Mouse (Mus musculus) heart, embryonic 14.5 days (tissue): ENCODE results near the gene Tnpo3. TPM values are rescaled to one million over a fixed set of nuclear protein-coding genes. Genes with fewer than 3 reads are reported as not detected.

Source experiments
- ATAC-seq: fragments of 200-750 bp; cut with Nextera tagmentation; 2 replicates; pipeline ENCODE4 v1.8.0; 2017; ENCODE audit warnings: low read depth, moderate TSS enrichment; ENCODE audit not compliant: insufficient number of reproducible peaks, insufficient read depth, low FRiP score
- H3K27ac ChIP-seq, 2 experiments: fragments of 200-500 bp in 1 of 2; fragments of 300-500 bp in 1 of 2; sonication (generic) in 1 of 2; replicated peaks in 1 of 2; 2 replicates each; pipeline ENCODE4 v1.5.1; 2012 to 2014; ENCODE audit warnings: low read depth in 2 of 2, low read length in 2 of 2, control low read depth in 1 of 2, mild to moderate bottlenecking in 1 of 2, mixed read lengths in 1 of 2; ENCODE audit not compliant: control insufficient read depth in 1 of 2, insufficient read depth in 1 of 2
- H3K27me3 ChIP-seq: fragments of 300-500 bp; sonication (generic); 2 replicates; pipeline ENCODE4 v1.6.1; 2014; ENCODE audit warnings: mild to moderate bottlenecking, low read length, control low read depth; ENCODE audit not compliant: control insufficient read depth, insufficient read depth
- H3K36me3 ChIP-seq: fragments of 300-500 bp; sonication (generic); 2 replicates; pipeline ENCODE4 v1.6.1; 2014; ENCODE audit warnings: mild to moderate bottlenecking, control low read depth, low read length, mixed read lengths; ENCODE audit not compliant: control insufficient read depth, insufficient read depth
- H3K4me1 ChIP-seq, 2 experiments: fragments of 200-500 bp in 1 of 2; fragments of 300-500 bp in 1 of 2; sonication (generic) in 1 of 2; 2 replicates each; pipeline ENCODE4 v1.6.1; 2012 to 2014; ENCODE audit warnings: low read length in 2 of 2, control low read depth in 1 of 2, mixed read lengths in 1 of 2; ENCODE audit not compliant: control insufficient read depth in 2 of 2, insufficient read depth in 2 of 2
- H3K4me2 ChIP-seq: fragments of 300-500 bp; sonication (generic); 2 replicates; pipeline ENCODE4 v1.6.1; 2014; ENCODE audit warnings: mild to moderate bottlenecking, low read length
- H3K4me3 ChIP-seq, 2 experiments: fragments of 200-500 bp in 1 of 2; fragments of 300-500 bp in 1 of 2; sonication (generic) in 1 of 2; 2 replicates each; pipeline ENCODE4 v1.5.1; 2012 to 2014; ENCODE audit warnings: low read length in 2 of 2, mild to moderate bottlenecking in 2 of 2, control low read depth in 1 of 2, low read depth in 1 of 2, moderate library complexity in 1 of 2; ENCODE audit not compliant: control insufficient read depth in 1 of 2, insufficient read depth in 1 of 2
- H3K9ac ChIP-seq: fragments of 300-500 bp; sonication (generic); 2 replicates; pipeline ENCODE4 v1.6.1; 2014; ENCODE audit warnings: mild to moderate bottlenecking, low read length
- H3K9me3 ChIP-seq: fragments of 300-500 bp; sonication (generic); 2 replicates; pipeline ENCODE4 v1.6.1; 2016; ENCODE audit warnings: low read length, control low read depth; ENCODE audit not compliant: control insufficient read depth
- WGBS: fragments of 180-500 bp; shearing (Covaris S2); extraction: QIAGEN DNeasy Blood & Tissue Kit; methylation state at CpG from one replicate; pipeline ENCODE4 v1.1.7; 2014; 5-methylcytosine and 5-hydroxymethylcytosine counted together
- polyA plus RNA-seq: library from polyadenylated mRNA; unstranded; fragments of >200 nt; fragmentation: Nextera tagmentation; extraction: Ambion mirVana; gene quantifications from 2 replicates; pipeline ENCODE4 v1.2.1, GENCODE M21; 2014

Gene Tnpo3
- polyA plus RNA-seq, 1 experiment from 2014 or later: 65.4 TPM

DNA sequence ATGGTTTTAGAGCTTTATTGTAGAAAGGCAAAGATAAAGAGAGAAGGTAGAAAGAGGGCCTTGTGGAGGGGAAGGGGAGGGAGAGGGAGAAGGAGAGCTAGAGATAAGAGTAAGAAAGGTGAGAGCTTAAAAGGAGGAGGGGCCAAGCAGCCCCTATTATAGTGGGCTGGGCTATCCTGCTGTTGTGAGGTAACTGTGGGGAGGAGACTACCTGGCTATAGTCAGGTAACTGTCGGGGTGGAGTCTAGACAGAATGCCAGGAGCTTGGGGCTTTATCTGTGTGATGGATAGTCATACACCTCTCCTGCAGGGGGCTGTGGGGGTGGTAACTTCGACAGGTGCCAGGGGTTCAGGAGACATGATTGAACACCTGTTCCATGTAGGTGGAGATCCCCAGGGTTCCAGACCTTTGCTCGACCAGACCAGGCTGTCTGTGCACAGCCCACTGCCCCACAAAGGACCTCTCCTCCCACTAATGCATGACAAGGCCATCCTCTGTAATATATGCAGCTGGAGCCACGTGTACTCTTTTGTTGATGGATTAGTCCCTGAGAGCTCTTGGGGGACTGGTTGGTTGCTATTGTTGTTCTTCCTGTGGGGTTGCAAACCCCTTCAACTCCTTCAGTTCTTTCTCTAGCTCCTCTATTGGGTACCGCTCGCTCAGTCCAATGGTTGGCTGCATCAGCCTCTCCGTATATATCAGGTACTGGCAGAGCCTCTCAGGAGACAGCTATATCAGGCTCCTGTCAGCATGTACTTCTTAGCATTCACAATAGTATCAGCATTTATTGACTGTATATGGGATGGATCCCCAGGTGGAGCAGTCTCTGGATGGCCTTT, 30.1 kb upstream of the Tnpo3 start:
- H3K27me3 ChIP-seq: no peaks in the 10 kb centered on the region; the same call in 1 of the 2 replicates
- H3K4me3 ChIP-seq: no peak overlapping the region
- H3K4me2 ChIP-seq: no peak overlapping the region
- H3K4me1 ChIP-seq: no peaks in the 10 kb centered on the region; a peak in 1 of 4 replicates
- no peak overlapping the region for H3K9ac ChIP-seq
- H3K27ac ChIP-seq: no peak overlapping the region
- no peak for ATAC-seq
- no peaks in the 10 kb centered on the region for H3K36me3 ChIP-seq
- H3K9me3 ChIP-seq: peaks cover 9% of the 10 kb centered on the region
- 32% methylated on average over 7 of the region's 7 CpGs for WGBS

DNA sequence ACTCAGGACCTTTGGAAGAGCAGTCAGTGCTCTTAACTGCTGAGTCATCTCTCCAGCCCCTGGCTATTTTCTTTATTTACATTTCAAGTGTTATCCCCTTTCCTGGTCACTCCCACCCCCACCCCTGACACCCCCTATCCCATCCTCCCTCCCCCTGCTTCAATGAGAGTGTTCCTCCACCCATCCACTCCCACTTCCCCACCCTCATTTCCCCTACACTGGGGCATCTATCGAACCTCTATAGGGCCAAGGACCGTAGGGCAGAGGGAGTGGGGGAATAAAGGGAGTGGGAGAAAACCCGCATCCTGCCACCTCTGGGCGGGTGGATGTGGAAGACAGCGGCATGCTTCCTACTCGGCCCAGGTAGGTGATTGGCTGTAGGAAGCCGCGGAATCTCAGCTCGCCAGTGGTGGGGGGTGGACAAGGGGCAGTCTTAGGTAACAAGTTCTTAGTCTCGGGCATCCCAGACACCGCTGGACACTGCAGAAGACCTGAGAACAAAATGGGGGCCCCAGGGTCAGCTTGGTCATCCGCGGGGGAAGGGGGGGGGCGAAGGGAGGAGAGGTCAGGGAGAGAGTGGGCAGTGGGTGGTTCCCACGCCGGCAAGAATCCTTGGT, 29.3 kb upstream of the Tnpo3 start:
- H3K9me3 ChIP-seq: peaks cover 9% of the 10 kb centered on the region
- no peaks in the 10 kb centered on the region; a peak in 1 of 4 replicates for H3K4me1 ChIP-seq
- H3K9ac ChIP-seq: no peak overlapping the region
- peak overlapping the region; percentile 17; the same call in 1 of the 2 replicates for H3K4me2 ChIP-seq
- H3K4me3 ChIP-seq: no peak overlapping the region
- ATAC-seq: no peak
- 6% methylated on average over 16 of the region's 16 CpGs for WGBS
- no peaks in the 10 kb centered on the region for H3K36me3 ChIP-seq
- no peak overlapping the region for H3K27ac ChIP-seq
- H3K27me3 ChIP-seq: no peaks in the 10 kb centered on the region; the same call in 1 of the 2 replicates

GRCm38 (mm10) chr6:29637397-29638373, 28.0 kb upstream of the Tnpo3 start:
- Histone ChIP-seq H3K36me3 (no peaks in the 10 kb centered on the region), H3K4me1 (no peaks in the 10 kb centered on the region; a peak in 1 of 4 replicates), H3K9ac (no peak overlapping the region), H3K4me3 (no peak overlapping the region), H3K27ac (no peak overlapping the region), H3K9me3 (0 out of 2 replicates have a peak, but pooled peaks cover 4% of the 10 kb centered on the region), H3K27me3 (peaks cover 5% of the 10 kb centered on the region; the same call in 1 of the 2 replicates), H3K4me2 (no peak overlapping the region)
- WGBS: 82% methylated on average over 3 of the region's 3 CpGs
- ATAC-seq: no peak

GRCm38 (mm10) chr6:29636322-29637092, 26.8 kb upstream of the Tnpo3 start:
- WGBS: 80% methylated on average over 4 of the region's 4 CpGs
- no peaks in the 10 kb centered on the region for H3K36me3 ChIP-seq
- H3K27me3 ChIP-seq: peaks cover 14% of the 10 kb centered on the region; the same call in 1 of the 2 replicates
- no peaks in the 10 kb centered on the region; a peak in 1 of 4 replicates for H3K4me1 ChIP-seq
- no peak overlapping the region for H3K9ac ChIP-seq
- H3K9me3 ChIP-seq: no peaks in the 10 kb centered on the region
- H3K4me3 ChIP-seq: no peak overlapping the region
- H3K27ac ChIP-seq: no peak overlapping the region
- no peak overlapping the region for H3K4me2 ChIP-seq
- no peak for ATAC-seq

- no peak for ATAC-seq
- no peak overlapping the region for H3K9ac ChIP-seq
- 86% methylated on average over 1 of the region's 1 CpGs for WGBS
- H3K9me3 ChIP-seq: no peaks in the 10 kb centered on the region
- no peaks in the 10 kb centered on the region; a peak in 1 of 4 replicates for H3K4me1 ChIP-seq
- H3K4me3 ChIP-seq: no peak overlapping the region
- no peak overlapping the region for H3K4me2 ChIP-seq
- H3K27ac ChIP-seq: no peak overlapping the region
- no peaks in the 10 kb centered on the region for H3K36me3 ChIP-seq
- peaks cover 14% of the 10 kb centered on the region; the same call in 1 of the 2 replicates for H3K27me3 ChIP-seq
Observed at GRCm38 (mm10) chr6:29634537-29634936, 24.9 kb upstream of the Tnpo3 start.

GRCm38 (mm10) chr6:29632552-29633292, 23.0 kb upstream of the Tnpo3 start:
- Histone ChIP-seq H3K4me1 (no peaks in the 10 kb centered on the region; a peak in 1 of 4 replicates), H3K4me3 (no peak overlapping the region), H3K36me3 (no peaks in the 10 kb centered on the region), H3K4me2 (no peak overlapping the region), H3K27ac (no peak overlapping the region), H3K27me3 (peaks cover 14% of the 10 kb centered on the region; the same call in 1 of the 2 replicates), H3K9ac (no peak overlapping the region), H3K9me3 (no peaks in the 10 kb centered on the region)
- 38% methylated on average over 12 of the region's 12 CpGs for WGBS
- no peak for ATAC-seq
